Mouse (Mus musculus) heart, postnatal 36 days (tissue): ENCODE measurements at regions not wholly inside any gene's neighbourhood (a gene's known extent, or its start where the extent isn't known, plus 50 kb on each side); places are given as distances from the start of the nearest gene placed in this dataset.
"Not testable (repeated sequence)": the region's sequence is repeated elsewhere in the genome, so short reads cannot be mapped to it uniquely, and the experiment has no call there.

ENCODE experiments used
- DNase-seq, 2 experiments: peaks; one replicate each; pipeline ENCODE4 v3.0.0; 2021 to 2022
- intact Hi-C: fragments of 180-260 bp; cut with DNase I; formaldehyde crosslinking; loops from one replicate; pipeline ENCODE4 v1.15.1; 2025

- no peak for DNase-seq
- intact Hi-C loops: no loop called here
Observed at GRCm38 (mm10) chr17:81319605-81320004, 122.0 kb upstream of the Gm11096 start.

- DNase-seq: no peak
- intact Hi-C loops: no loop called here
Observed at GRCm38 (mm10) chr17:81316655-81317054, 124.9 kb upstream of the Gm11096 start.

- no peak for DNase-seq
- intact Hi-C loops: no loop called here
Observed at GRCm38 (mm10) chr17:81305880-81306279, 135.7 kb upstream of the Gm11096 start.

- DNase-seq: no peak
- intact Hi-C loops: no loop called here
Observed at GRCm38 (mm10) chr17:81304574-81304973, 137.0 kb upstream of the Gm11096 start.

GRCm38 (mm10) chr17:81302490-81302889 is 139.1 kb upstream of the Gm11096 start:
- DNase-seq: no peak
- intact Hi-C loops: no loop called here

GRCm38 (mm10) chr17:81291829-81292228 is 149.7 kb upstream of the Gm11096 start:
- no peak for DNase-seq
- intact Hi-C loops: no loop called here

- intact Hi-C loops: no loop called here
- no peak for DNase-seq
Observed at GRCm38 (mm10) chr17:81282543-81282942, 159.0 kb upstream of the Gm11096 start.

- intact Hi-C loops: no loop called here
- DNase-seq: no peak
Observed at GRCm38 (mm10) chr17:81270235-81270634, 171.3 kb upstream of the Gm11096 start.

GRCm38 (mm10) chr17:81261957-81262356 is 179.6 kb upstream of the Gm11096 start:
- intact Hi-C loops: no loop called here
- no peak for DNase-seq

GRCm38 (mm10) chr17:81260036-81260435 is 181.5 kb upstream of the Gm11096 start:
- no peak for DNase-seq
- intact Hi-C loops: no loop called here

GRCm38 (mm10) chr17:81256106-81256505 is 185.5 kb upstream of the Gm11096 start:
- DNase-seq: no peak
- intact Hi-C loops: no loop called here

- DNase-seq: no peak
- intact Hi-C loops: no loop called here
Observed at GRCm38 (mm10) chr17:81250748-81251147, 185.9 kb upstream of the Thumpd2 start.

GRCm38 (mm10) chr17:81246156-81246555 is 181.3 kb upstream of the Thumpd2 start:
- DNase-seq: no peak
- intact Hi-C loops: no loop called here

GRCm38 (mm10) chr17:81231771-81232170 is 166.9 kb upstream of the Thumpd2 start:
- intact Hi-C loops, DNase-seq: not testable (repeated sequence)

GRCm38 (mm10) chr17:81225281-81225680 is 160.4 kb upstream of the Thumpd2 start:
- intact Hi-C loops: no loop called here
- DNase-seq: no peak

GRCm38 (mm10) chr17:81221436-81221835 is 156.6 kb upstream of the Thumpd2 start:
- DNase-seq: no peak
- intact Hi-C loops: no loop called here

GRCm38 (mm10) chr17:81214844-81215243 is 150.0 kb upstream of the Thumpd2 start:
- intact Hi-C loops: no loop called here
- DNase-seq: no peak

- no peak for DNase-seq
- intact Hi-C loops: no loop called here
Observed at GRCm38 (mm10) chr17:81212043-81212442, 147.2 kb upstream of the Thumpd2 start.

- intact Hi-C loops: no loop called here
Observed at GRCm38 (mm10) chr17:81210389-81210788, 145.5 kb upstream of the Thumpd2 start.

GRCm38 (mm10) chr17:81209323-81209722 is 144.4 kb upstream of the Thumpd2 start:
- intact Hi-C loops: no loop called here
- no peak for DNase-seq

More at GRCm38 (mm10) chr17:81210389-81210788, 145.5 kb upstream of the Thumpd2 start:
- no peak for DNase-seq

- DNase-seq: no peak
- intact Hi-C loops: no loop called here
Observed at GRCm38 (mm10) chr17:81201052-81201451, 136.2 kb upstream of the Thumpd2 start.

GRCm38 (mm10) chr17:81194006-81194405 is 129.1 kb upstream of the Thumpd2 start:
- intact Hi-C loops: loop anchor here (1.0 to 10.0 kb wide), 5 partner anchors 281 to 1808 kb away; no protein-coding TSS in a partner anchor

GRCm38 (mm10) chr17:81193230-81193871 is 128.5 kb upstream of the Thumpd2 start:
- peak; percentile 60 to 69 for DNase-seq
- intact Hi-C loops: loop anchor here (1.0 to 10.0 kb wide), 6 partner anchors 281 to 1809 kb away; no protein-coding TSS in a partner anchor

More at GRCm38 (mm10) chr17:81194006-81194405, 129.1 kb upstream of the Thumpd2 start:
- DNase-seq: no peak
